Mouse (Mus musculus) hindlimb bud, embryonic 11.5 days (tissue): Measurements from ENCODE around the gene Glyat.

ENCODE experiments used
- DNase-seq: peaks from one replicate; pipeline ENCODE4 v3.0.0-alpha.2; 2012; ENCODE audit warnings: low read depth, low spot score; ENCODE audit errors: extremely low spot score

Glyat gene

GRCm38 (mm10) chr19:12684638-12685037, 51.5 kb downstream of the Glyat start:
- DNase-seq, result no peak

- no peak for DNase-seq
Measured at GRCm38 (mm10) chr19:12685231-12685630, 52.1 kb downstream of the Glyat start.

- no peak for DNase-seq
Measured at GRCm38 (mm10) chr19:12695590-12695989, 62.5 kb downstream of the Glyat start, which contains the start of gene Keg1. Gene Keg1, plus strand, starts transcription at chr19:12695786.

GRCm38 (mm10) chr19:12696221-12696620, 63.1 kb downstream of the Glyat start:
- DNase-seq, result no peak
